Mouse (Mus musculus) neutrophil, adult 83 days (primary cell): ENCODE measurements around the gene Rarb. TPM values are rescaled to one million over a fixed set of nuclear protein-coding genes. Genes with fewer than 3 reads are reported as not detected.

ENCODE experiments used
- total RNA-seq, 2 experiments: library from RNA; stranded (reverse); gene quantifications; one replicate each; pipeline ENCODE4 v1.2.4; 2023

Rarb gene
- total RNA-seq: under 1 TPM in 1 of 2 experiments, not detected in 1; 0.22 TPM

GRCm38 (mm10) chr14:16818602-16819250, at the start of gene Rarb:
Gene Rarb, minus strand, starts transcription at chr14:16819156.

